Mouse (Mus musculus) hindbrain, embryonic 16.5 days (tissue): ENCODE data around the gene Tut1. TPM values are rescaled to one million over a fixed set of nuclear protein-coding genes. Genes with fewer than 3 reads are reported as not detected.

Experiments used
- ATAC-seq: fragments of 200-750 bp; cut with Nextera tagmentation; 2 replicates; pipeline ENCODE4 v1.8.0; 2017; ENCODE audit warnings: moderate TSS enrichment, moderate library complexity
- H3K27ac ChIP-seq: fragments of 300-500 bp; sonication (generic); 2 replicates; pipeline ENCODE4 v1.5.1; 2014; ENCODE audit warnings: low read depth, mild to moderate bottlenecking, control low read depth, low read length, moderate library complexity
- H3K27me3 ChIP-seq: fragments of 300-500 bp; sonication (generic); replicated peaks from 2 replicates; pipeline ENCODE4 v1.6.1; 2014; ENCODE audit warnings: low read length; ENCODE audit not compliant: control insufficient read depth, insufficient read depth
- H3K36me3 ChIP-seq: fragments of 300-500 bp; sonication (generic); 2 replicates; pipeline ENCODE4 v1.6.1; 2014; ENCODE audit warnings: mild to moderate bottlenecking, low read length, moderate library complexity, mixed read lengths; ENCODE audit not compliant: control insufficient read depth, insufficient read depth
- H3K4me1 ChIP-seq: fragments of 300-500 bp; sonication (generic); 2 replicates; pipeline ENCODE4 v1.6.1; 2014; ENCODE audit warnings: low read depth, low read length; ENCODE audit not compliant: control insufficient read depth, insufficient read depth
- H3K4me2 ChIP-seq: fragments of 300-500 bp; sonication (generic); 2 replicates; pipeline ENCODE4 v1.6.1; 2014; ENCODE audit warnings: mild to moderate bottlenecking, low read length, control low read depth, moderate library complexity
- H3K4me3 ChIP-seq: fragments of 300-500 bp; sonication (generic); 2 replicates; pipeline ENCODE4 v1.5.1; 2014; ENCODE audit warnings: mild to moderate bottlenecking, low read length, control low read depth, moderate library complexity
- H3K9ac ChIP-seq: fragments of 300-500 bp; sonication (generic); 2 replicates; pipeline ENCODE4 v1.6.1; 2014; ENCODE audit warnings: low read depth, mild to moderate bottlenecking, control low read depth, low read length, moderate library complexity
- H3K9me3 ChIP-seq: fragments of 300-500 bp; sonication (generic); 2 replicates; pipeline ENCODE4 v1.6.1; 2014; ENCODE audit warnings: mild to moderate bottlenecking, low read length, moderate library complexity; ENCODE audit not compliant: control insufficient read depth
- WGBS: fragments of 180-500 bp; shearing (Covaris S2); extraction: QIAGEN DNeasy Blood & Tissue Kit; methylation state at CpG from one replicate; pipeline ENCODE4 v1.1.7; 2014; 5-methylcytosine and 5-hydroxymethylcytosine counted together
- polyA plus RNA-seq: library from polyadenylated mRNA; unstranded; fragments of >200 nt; fragmentation: Nextera tagmentation; extraction: Ambion mirVana; gene quantifications from 2 replicates; pipeline ENCODE4 v1.2.1, GENCODE M21; 2015

Tut1 gene
- polyA plus RNA-seq, 1 experiment from 2014 or later = 23.9 TPM

- Histone ChIP-seq H3K4me2 (no peak overlapping the region), H3K9me3 (no peaks in the 10 kb centered on the region), H3K4me3 (no peak overlapping the region), H3K9ac (no peak overlapping the region), H3K27ac (no peak overlapping the region), H3K4me1 (peaks cover 9% of the 10 kb centered on the region), H3K36me3 (peaks cover 14% of the 10 kb centered on the region), H3K27me3 (0 out of 2 replicates have a peak, but pooled peaks cover 2% of the 10 kb centered on the region)
- ATAC-seq = no peak
- WGBS = 88% methylated on average over 2 of the region's 2 CpGs
These were observed 26.9 kb upstream of the Tut1 start for GRCm38 (mm10) chr19:8926766-8927165.

GRCm38 (mm10) chr19:8927891-8928525, 25.6 kb upstream of the Tut1 start:
- H3K36me3 ChIP-seq = peaks cover 14% of the 10 kb centered on the region
- H3K9me3 ChIP-seq = no peaks in the 10 kb centered on the region
- H3K27ac ChIP-seq = no peak overlapping the region
- 0 out of 2 replicates have a peak, but pooled peaks cover 2% of the 10 kb centered on the region for H3K27me3 ChIP-seq
- H3K4me3 ChIP-seq = no peak overlapping the region
- H3K4me1 ChIP-seq = peaks cover 8% of the 10 kb centered on the region
- no peak overlapping the region for H3K4me2 ChIP-seq
- H3K9ac ChIP-seq = no peak overlapping the region
- 91% methylated on average over 12 of the region's 12 CpGs for WGBS
- no peak for ATAC-seq

GRCm38 (mm10) chr19:8928689-8929223, 24.9 kb upstream of the Tut1 start:
- Histone ChIP-seq H3K9me3 (no peaks in the 10 kb centered on the region), H3K36me3 (peaks cover 14% of the 10 kb centered on the region), H3K4me3 (peak overlapping the region; percentile 57), H3K27me3 (0 out of 2 replicates have a peak, but pooled peaks cover 2% of the 10 kb centered on the region), H3K4me1 (peaks cover 8% of the 10 kb centered on the region), H3K9ac (peak overlapping the region; percentile 73), H3K4me2 (peak overlapping the region; percentile 72), H3K27ac (no peak overlapping the region)
- peak; percentile 40 for ATAC-seq
- WGBS = 16% methylated on average over 16 of the region's 16 CpGs

GRCm38 (mm10) chr19:8929224-8930088, 24.2 kb upstream of the Tut1 start, which contains the start of the genes Rom1 and Eml3:
Rom1 (minus strand) TSS chr19:8929356.
Eml3 (plus strand) TSS chr19:8929552.
- Histone ChIP-seq H3K27me3 (0 out of 2 replicates have a peak, but pooled peaks cover 2% of the 10 kb centered on the region), H3K9me3 (no peaks in the 10 kb centered on the region), H3K27ac (peak within 1 kb of the TSS; percentile 55; the same call in 1 of the 2 replicates), H3K4me1 (peaks cover 8% of the 10 kb centered on the region), H3K36me3 (peaks cover 14% of the 10 kb centered on the region), H3K4me2 (peak within 1 kb of the TSS; percentile 72), H3K9ac (peak within 1 kb of the TSS; percentile 73), H3K4me3 (peak within 1 kb of the TSS; percentile 57)
- under 1% methylated on average over 66 of the region's 74 CpGs for WGBS
- peak; percentile 59 for ATAC-seq

GRCm38 (mm10) chr19:8930117-8930516, 23.5 kb upstream of the Tut1 start:
- peak overlapping the region; percentile 57 for H3K4me3 ChIP-seq
- peaks cover 8% of the 10 kb centered on the region for H3K4me1 ChIP-seq
- peaks cover 14% of the 10 kb centered on the region for H3K36me3 ChIP-seq
- no peak for ATAC-seq
- peak overlapping the region; percentile 72 for H3K4me2 ChIP-seq
- WGBS = 17% methylated on average over 11 of the region's 11 CpGs
- H3K9ac ChIP-seq = peak overlapping the region; percentile 73
- 0 out of 2 replicates have a peak, but pooled peaks cover 2% of the 10 kb centered on the region for H3K27me3 ChIP-seq
- H3K9me3 ChIP-seq = no peaks in the 10 kb centered on the region
- H3K27ac ChIP-seq = no peak overlapping the region

- Histone ChIP-seq H3K27ac (no peak overlapping the region), H3K27me3 (0 out of 2 replicates have a peak, but pooled peaks cover 2% of the 10 kb centered on the region), H3K9me3 (no peaks in the 10 kb centered on the region), H3K4me3 (no peak overlapping the region), H3K4me2 (no peak overlapping the region; the same call in 1 of the 2 replicates), H3K9ac (no peak overlapping the region), H3K4me1 (peaks cover 8% of the 10 kb centered on the region), H3K36me3 (peaks cover 11% of the 10 kb centered on the region)
- ATAC-seq = no peak
- 82% methylated on average over 7 of the region's 7 CpGs for WGBS
These were observed 22.9 kb upstream of the Tut1 start for GRCm38 (mm10) chr19:8930771-8931170.

- Histone ChIP-seq H3K27me3 (no peaks in the 10 kb centered on the region), H3K4me2 (no peak overlapping the region), H3K4me3 (no peak overlapping the region), H3K27ac (no peak overlapping the region), H3K9me3 (no peaks in the 10 kb centered on the region), H3K9ac (no peak overlapping the region), H3K36me3 (no peaks in the 10 kb centered on the region; the same call in 1 of the 2 replicates), H3K4me1 (peaks cover 6% of the 10 kb centered on the region)
- WGBS = 89% methylated on average over 2 of the region's 2 CpGs
- no peak for ATAC-seq
These were observed 16.9 kb upstream of the Tut1 start for GRCm38 (mm10) chr19:8936736-8937135.

- no peak for ATAC-seq
- Histone ChIP-seq H3K36me3 (peaks cover 6% of the 10 kb centered on the region), H3K27ac (no peak overlapping the region), H3K4me1 (peaks cover 22% of the 10 kb centered on the region), H3K9ac (peak overlapping the region; percentile 49; the same call in 1 of the 2 replicates), H3K9me3 (no peaks in the 10 kb centered on the region), H3K27me3 (no peaks in the 10 kb centered on the region), H3K4me3 (no peak overlapping the region), H3K4me2 (peak overlapping the region; percentile 71)
- WGBS = 80% methylated on average over 15 of the region's 15 CpGs
These were observed 13.0 kb upstream of the Tut1 start for GRCm38 (mm10) chr19:8940526-8941133.
